Mouse (Mus musculus): ENCODE data around the gene Cdkl3.

Cdkl3 gene

GRCm38 (mm10) chr11:52018217-52018616 is 14.2 kb downstream of the Cdkl3 start:
- DNase-seq (ENCODE audit: low spot score): no peak

GRCm38 (mm10) chr11:52032356-52032755 is 28.3 kb downstream of the Cdkl3 start:
- no peak for DNase-seq (ENCODE audit: low spot score)

- no peak for DNase-seq (ENCODE audit: low spot score)
Measured at GRCm38 (mm10) chr11:52033953-52034352, 29.9 kb downstream of the Cdkl3 start.

- no peak for DNase-seq (ENCODE audit: low spot score)
Measured at GRCm38 (mm10) chr11:52035905-52036304, 31.9 kb downstream of the Cdkl3 start.

GRCm38 (mm10) chr11:52037659-52038058 is 33.6 kb downstream of the Cdkl3 start:
- DNase-seq (ENCODE audit: low spot score): no peak

- DNase-seq (ENCODE audit: low spot score): no peak
Measured at GRCm38 (mm10) chr11:52043224-52043623, 39.2 kb downstream of the Cdkl3 start.

GRCm38 (mm10) chr11:52044156-52044555 is 40.1 kb downstream of the Cdkl3 start:
- DNase-seq (ENCODE audit: low spot score): no peak

- no peak for DNase-seq (ENCODE audit: low spot score)
Measured at GRCm38 (mm10) chr11:52046446-52047165, 42.6 kb downstream of the Cdkl3 start.

- no peak for DNase-seq (ENCODE audit: low spot score)
Measured at GRCm38 (mm10) chr11:52053371-52053770, 49.4 kb downstream of the Cdkl3 start.

- DNase-seq (ENCODE audit: low spot score): no peak
Measured at GRCm38 (mm10) chr11:52054728-52055127, 50.7 kb downstream of the Cdkl3 start.

GRCm38 (mm10) chr11:52056198-52056597 is 52.2 kb downstream of the Cdkl3 start:
- no peak for DNase-seq (ENCODE audit: low spot score)

- DNase-seq (ENCODE audit: low spot score): no peak
Measured at GRCm38 (mm10) chr11:52059001-52059400, 55.0 kb downstream of the Cdkl3 start.

GRCm38 (mm10) chr11:52060315-52060714 is 56.3 kb downstream of the Cdkl3 start:
- no peak for DNase-seq (ENCODE audit: low spot score)

- no peak for DNase-seq (ENCODE audit: low spot score)
Measured at GRCm38 (mm10) chr11:52062406-52062805, 58.4 kb downstream of the Cdkl3 start.

GRCm38 (mm10) chr11:52064398-52064797 is 60.4 kb downstream of the Cdkl3 start:
- DNase-seq (ENCODE audit: low spot score): no peak

GRCm38 (mm10) chr11:52065841-52066240 is 61.8 kb downstream of the Cdkl3 start:
- DNase-seq (ENCODE audit: low spot score): no peak

GRCm38 (mm10) chr11:52071768-52072167 is 67.7 kb downstream of the Cdkl3 start:
- DNase-seq (ENCODE audit: low spot score): no peak

GRCm38 (mm10) chr11:52073528-52074170 is 69.6 kb downstream of the Cdkl3 start:
- DNase-seq (ENCODE audit: low spot score): no peak

- no peak for DNase-seq (ENCODE audit: low spot score)
Measured at GRCm38 (mm10) chr11:52074626-52075470, 70.8 kb downstream of the Cdkl3 start.

- no peak for DNase-seq (ENCODE audit: low spot score)
Measured at GRCm38 (mm10) chr11:52075794-52076633, 72.0 kb downstream of the Cdkl3 start.

GRCm38 (mm10) chr11:52076742-52077352 is 72.8 kb downstream of the Cdkl3 start:
- no peak for DNase-seq (ENCODE audit: low spot score)
